In genomic region chr17:56123681-56124340, GRCm38 (mm10) we compare ENCODE assay signal across 9 mouse cellular contexts. TPM values are rescaled to one million over a fixed set of nuclear protein-coding genes. Genes with fewer than 3 reads are reported as not detected.
DNase-seq lines count a peak whose midpoint lies in the region; ATAC-seq lines count a peak whose summit lies in the region.
"Had no signal": no experiment of that assay in that cellular context is flagged by ENCODE, and none has a peak within 500 bp of the region (broad histone marks: within the 10 kb centered on the region; RNA-seq: fewer than 3 reads in every experiment).

No protein-coding gene starts in this region.

- H3K27ac ChIP-seq in kidney, embryonic 16.5 days (ENCODE audit: low read length) = no peak overlapping the region
- H3K27ac ChIP-seq in forebrain, embryonic 12.5 days = no peak overlapping the region
- no peak overlapping the region for H3K27ac ChIP-seq in limb, embryonic 11.5 days (replicated peaks; ENCODE audit: low read depth, low read length)
- H3K27ac ChIP-seq in neural tube, embryonic 15.5 days (replicated peaks) = no peak overlapping the region

- WGBS in kidney, embryonic 16.5 days = 45% methylated on average over 57 of the region's 59 CpGs
- 53% methylated on average over 59 of the region's 59 CpGs for WGBS in forebrain, embryonic 12.5 days
- 44% methylated on average over 54 of the region's 59 CpGs for WGBS in limb, embryonic 11.5 days
- 44% methylated on average over 59 of the region's 59 CpGs for WGBS in neural tube, embryonic 15.5 days

- H3K36me3 ChIP-seq in kidney, embryonic 16.5 days (ENCODE audit: insufficient read depth, low read length) = 0 out of 2 replicates have a peak, but pooled peaks cover 10% of the 10 kb centered on the region
- H3K36me3 ChIP-seq in forebrain, embryonic 12.5 days (replicated peaks) = peaks cover 4% of the 10 kb centered on the region; the same call in 1 of the 2 replicates
- H3K36me3 ChIP-seq in limb, embryonic 11.5 days (ENCODE audit: control insufficient read depth, insufficient read depth, low read length) = no peaks in the 10 kb centered on the region
- H3K36me3 ChIP-seq in neural tube, embryonic 15.5 days = peaks cover 63% of the 10 kb centered on the region

- H3K9me3 ChIP-seq in kidney, embryonic 16.5 days (ENCODE audit: low read length) = peaks cover 15% of the 10 kb centered on the region
- peaks cover 9% of the 10 kb centered on the region for H3K9me3 ChIP-seq in forebrain, embryonic 12.5 days
- H3K9me3 ChIP-seq in limb, embryonic 11.5 days (ENCODE audit: control insufficient read depth, low read length) = peaks cover 7% of the 10 kb centered on the region; the same call in 1 of the 2 replicates
- H3K9me3 ChIP-seq in neural tube, embryonic 15.5 days (replicated peaks) = peaks cover 10% of the 10 kb centered on the region

- ATAC-seq in kidney, embryonic 16.5 days (ENCODE audit: low FRiP score, low TSS enrichment) = no peak
- ATAC-seq in forebrain, embryonic 12.5 days (ENCODE audit: low FRiP score) = 0 out of 2 replicates have a peak, but pooled peaks have one; percentile 9
- ATAC-seq in limb, embryonic 11.5 days (ENCODE audit: insufficient number of reproducible peaks, low FRiP score, low TSS enrichment, low read depth) = no peak
- no peak for ATAC-seq in neural tube, embryonic 15.5 days (ENCODE audit: low FRiP score)
- no peak for ATAC-seq in inflammation-experienced regulatory T-cells, adult 6 months
- no peak for ATAC-seq in erythroid progenitor cell, adult 5-6 weeks (replicated peaks; ENCODE audit: low FRiP score, poor library complexity, severe bottlenecking)
- ATAC-seq: Patski had no signal

- DNase-seq in kidney, postnatal 10 days = no peak
- DNase-seq in limb, embryonic 11.5 days (ENCODE audit: low spot score) = no peak
- DNase-seq in B cell, adult 2 months = no peak

- peaks cover 23% of the 10 kb centered on the region for H3K4me1 ChIP-seq in kidney, embryonic 16.5 days (ENCODE audit: insufficient read depth, low read length)
- peaks cover 16% of the 10 kb centered on the region for H3K4me1 ChIP-seq in forebrain, embryonic 12.5 days
- H3K4me1 ChIP-seq in limb, embryonic 11.5 days (ENCODE audit: control insufficient read depth, insufficient read depth, low read length) = peaks cover 10% of the 10 kb centered on the region; the same call in 1 of the 2 replicates
- H3K4me1 ChIP-seq in neural tube, embryonic 15.5 days = peaks cover 10% of the 10 kb centered on the region

- peak overlapping the region; percentile 87 for H3K4me2 ChIP-seq in kidney, embryonic 16.5 days (replicated peaks; ENCODE audit: low read depth, low read length)
- peak overlapping the region; percentile 57 for H3K4me2 ChIP-seq in forebrain, embryonic 12.5 days
- peak overlapping the region; percentile 55 for H3K4me2 ChIP-seq in limb, embryonic 11.5 days (ENCODE audit: low read depth, severe bottlenecking)
- H3K4me2 ChIP-seq in neural tube, embryonic 15.5 days = peak overlapping the region; percentile 44

- peaks cover 60% of the 10 kb centered on the region for H3K27me3 ChIP-seq in kidney, embryonic 16.5 days (ENCODE audit: insufficient read depth, low read length)
- peaks cover 80% of the 10 kb centered on the region for H3K27me3 ChIP-seq in forebrain, embryonic 12.5 days
- peaks cover 59% of the 10 kb centered on the region for H3K27me3 ChIP-seq in limb, embryonic 11.5 days (ENCODE audit: control insufficient read depth, insufficient read depth, low read length)
- H3K27me3 ChIP-seq in neural tube, embryonic 15.5 days (replicated peaks) = peaks cover 76% of the 10 kb centered on the region

- peak overlapping the region; percentile 72 for H3K9ac ChIP-seq in kidney, embryonic 16.5 days (replicated peaks; ENCODE audit: low read length)
- H3K9ac ChIP-seq in forebrain, embryonic 12.5 days = peak overlapping the region; percentile 22
- peak overlapping the region; percentile 55; the same call in 1 of the 2 replicates for H3K9ac ChIP-seq in limb, embryonic 11.5 days (ENCODE audit: low read length)
- no peak overlapping the region for H3K9ac ChIP-seq in neural tube, embryonic 15.5 days (replicated peaks)

- H3K4me3 ChIP-seq in kidney, embryonic 16.5 days (ENCODE audit: low read length) = peak overlapping the region; percentile 50
- peak overlapping the region; percentile 36 for H3K4me3 ChIP-seq in forebrain, embryonic 12.5 days (replicated peaks)
- H3K4me3 ChIP-seq in limb, embryonic 11.5 days (ENCODE audit: low read depth, low read length) = peak overlapping the region; percentile 26
- H3K4me3 ChIP-seq in neural tube, embryonic 15.5 days (replicated peaks) = no peak overlapping the region; the same call in 1 of the 2 replicates

RNA-seq across cellular contexts. Expression of gene Lrg1, which starts 2.0 kb away (rescaled TPM):
- 0.62 and 0.69 TPM in 2 replicates for polyA plus RNA-seq in kidney, embryonic 16.5 days (2015; fragmentation: Nextera tagmentation; extraction: Ambion mirVana)
- 0.18 and 0.27 TPM in 2 replicates for polyA plus RNA-seq in forebrain, embryonic 12.5 days (2016; fragmentation: Nextera tagmentation; extraction: Ambion mirVana)
- 0.28 TPM in 1 of 2 replicates, not detected in the other for polyA plus RNA-seq in limb, embryonic 11.5 days (2014; fragmentation: Nextera tagmentation; extraction: Ambion mirVana)
- 0.22 and 0.63 TPM in 2 replicates for polyA plus RNA-seq in neural tube, embryonic 15.5 days (2015; fragmentation: Nextera tagmentation; extraction: Ambion mirVana)
- not detected for polyA plus RNA-seq in inflammation-experienced regulatory T-cells, adult 6 months (2017; shearing (Covaris generic))
- total RNA-seq in erythroid progenitor cell, adult 5-6 weeks (2015; ENCODE audit: low replicate concordance) = 1.7 and 8.6 TPM in 2 replicates
- 3.9 and 6.9 TPM in 2 replicates for total RNA-seq in erythroid progenitor cell, adult 5-6 weeks (2017; ENCODE audit: low replicate concordance)

RNA-seq across cellular contexts. Expression of gene Plin5, which starts 6.4 kb away (rescaled TPM):
- polyA plus RNA-seq in kidney, embryonic 16.5 days (2015; fragmentation: Nextera tagmentation; extraction: Ambion mirVana) = 1.6 and 2.6 TPM in 2 replicates
- polyA plus RNA-seq in forebrain, embryonic 12.5 days (2016; fragmentation: Nextera tagmentation; extraction: Ambion mirVana) = 0.22 TPM in 1 of 2 replicates, not detected in the other
- 0.16 and 0.43 TPM in 2 replicates for polyA plus RNA-seq in limb, embryonic 11.5 days (2014; fragmentation: Nextera tagmentation; extraction: Ambion mirVana)
- polyA plus RNA-seq in neural tube, embryonic 15.5 days (2015; fragmentation: Nextera tagmentation; extraction: Ambion mirVana) = 2.4 and 2.7 TPM in 2 replicates
- under 1 TPM in 1 of 3 experiments, not detected in 2; 0.16 TPM for polyA plus RNA-seq in inflammation-experienced regulatory T-cells, adult 6 months (2017; shearing (Covaris generic))
- total RNA-seq in erythroid progenitor cell, adult 5-6 weeks (2015; ENCODE audit: low replicate concordance) = not detected in 2 replicates
- not detected in 2 replicates for total RNA-seq in erythroid progenitor cell, adult 5-6 weeks (2017; ENCODE audit: low replicate concordance)

RNA-seq across cellular contexts. Expression of gene Plin4, which starts 14.2 kb away (rescaled TPM):
- 0.18 and 0.32 TPM in 2 replicates for polyA plus RNA-seq in kidney, embryonic 16.5 days (2015; fragmentation: Nextera tagmentation; extraction: Ambion mirVana)
- polyA plus RNA-seq in forebrain, embryonic 12.5 days (2016; fragmentation: Nextera tagmentation; extraction: Ambion mirVana) = 0.06 and 0.18 TPM in 2 replicates
- polyA plus RNA-seq in limb, embryonic 11.5 days (2014; fragmentation: Nextera tagmentation; extraction: Ambion mirVana) = 0.09 TPM in 1 of 2 replicates, not detected in the other
- 0.09 and 0.10 TPM in 2 replicates for polyA plus RNA-seq in neural tube, embryonic 15.5 days (2015; fragmentation: Nextera tagmentation; extraction: Ambion mirVana)
- polyA plus RNA-seq in inflammation-experienced regulatory T-cells, adult 6 months (2017; shearing (Covaris generic)) = under 1 TPM in 1 of 3 experiments, not detected in 2; 0.09 TPM
- not detected in 2 replicates for total RNA-seq in erythroid progenitor cell, adult 5-6 weeks (2015; ENCODE audit: low replicate concordance)
- total RNA-seq in erythroid progenitor cell, adult 5-6 weeks (2017; ENCODE audit: low replicate concordance) = not detected in 2 replicates

RNA-seq across cellular contexts. Expression of gene Sema6b, which starts 16.3 kb away (rescaled TPM):
- 1.1 TPM in 2 replicates for polyA plus RNA-seq in kidney, embryonic 16.5 days (2015; fragmentation: Nextera tagmentation; extraction: Ambion mirVana)
- 4.8 and 5.4 TPM in 2 replicates for polyA plus RNA-seq in forebrain, embryonic 12.5 days (2016; fragmentation: Nextera tagmentation; extraction: Ambion mirVana)
- polyA plus RNA-seq in limb, embryonic 11.5 days (2014; fragmentation: Nextera tagmentation; extraction: Ambion mirVana) = 0.60 and 0.88 TPM in 2 replicates
- 12.3 and 16.2 TPM in 2 replicates for polyA plus RNA-seq in neural tube, embryonic 15.5 days (2015; fragmentation: Nextera tagmentation; extraction: Ambion mirVana)
- polyA plus RNA-seq in inflammation-experienced regulatory T-cells, adult 6 months (2017; shearing (Covaris generic)) = under 1 TPM in 1 of 3 experiments, not detected in 2; 0.13 TPM
- 1.4 TPM in 1 of 2 replicates, not detected in the other for total RNA-seq in erythroid progenitor cell, adult 5-6 weeks (2015; ENCODE audit: low replicate concordance)
- total RNA-seq in erythroid progenitor cell, adult 5-6 weeks (2017; ENCODE audit: low replicate concordance) = 0.83 TPM in 1 of 2 replicates, not detected in the other

RNA-seq across cellular contexts. Expression of gene Tnfaip8l1, which starts 38.5 kb away (rescaled TPM):
- polyA plus RNA-seq in kidney, embryonic 16.5 days (2015; fragmentation: Nextera tagmentation; extraction: Ambion mirVana) = 12.2 and 13.2 TPM in 2 replicates
- polyA plus RNA-seq in forebrain, embryonic 12.5 days (2016; fragmentation: Nextera tagmentation; extraction: Ambion mirVana) = 7.5 TPM in 2 replicates
- 8.2 and 9.2 TPM in 2 replicates for polyA plus RNA-seq in limb, embryonic 11.5 days (2014; fragmentation: Nextera tagmentation; extraction: Ambion mirVana)
- 10.5 and 10.6 TPM in 2 replicates for polyA plus RNA-seq in neural tube, embryonic 15.5 days (2015; fragmentation: Nextera tagmentation; extraction: Ambion mirVana)
- 10 to 100 TPM; 29.8 to 39.7 (median 37.9) TPM for polyA plus RNA-seq in inflammation-experienced regulatory T-cells, adult 6 months (2017; shearing (Covaris generic))
- 1.3 and 1.4 TPM in 2 replicates for total RNA-seq in erythroid progenitor cell, adult 5-6 weeks (2015; ENCODE audit: low replicate concordance)
- 0.26 and 1.6 TPM in 2 replicates for total RNA-seq in erythroid progenitor cell, adult 5-6 weeks (2017; ENCODE audit: low replicate concordance)
